Mouse (Mus musculus): ENCODE results near the gene Gm17416.

Gm17416 gene

GRCm38 (mm10) chr2:152607746-152608145 lies 38.6 kb downstream of the Gm17416 start:
- DNase-seq (ENCODE audit: low spot score): no peak

- no peak for DNase-seq (ENCODE audit: low spot score)
Observed at GRCm38 (mm10) chr2:152608719-152609118, 39.6 kb downstream of the Gm17416 start.

- DNase-seq (ENCODE audit: low spot score): no peak
Observed at GRCm38 (mm10) chr2:152612193-152612592, 43.1 kb downstream of the Gm17416 start.

- DNase-seq (ENCODE audit: low spot score): peak; percentile 32
Observed at GRCm38 (mm10) chr2:152615563-152615962, 46.4 kb downstream of the Gm17416 start.

GRCm38 (mm10) chr2:152616470-152616869 lies 47.3 kb downstream of the Gm17416 start:
- DNase-seq (ENCODE audit: low spot score): no peak

GRCm38 (mm10) chr2:152617374-152617773 lies 48.2 kb downstream of the Gm17416 start:
- no peak for DNase-seq (ENCODE audit: low spot score)

Data from left cerebral cortex, adult 11 months (tissue).